Mouse (Mus musculus) liver, embryonic 14.5 days (tissue): ENCODE measurements around the gene Rtkn2.

Experiments
- CTCF ChIP-seq: IDR thresholded peaks from 2 replicates; pipeline ENCODE4 v1.5.1; 2016; ENCODE audit warnings: antibody characterized with exemption, low read depth, control low read depth
- EP300 ChIP-seq: IDR thresholded peaks from 2 replicates; pipeline ENCODE4 v1.6.1; 2016; ENCODE audit warnings: antibody characterized with exemption, low read depth

DNA sequence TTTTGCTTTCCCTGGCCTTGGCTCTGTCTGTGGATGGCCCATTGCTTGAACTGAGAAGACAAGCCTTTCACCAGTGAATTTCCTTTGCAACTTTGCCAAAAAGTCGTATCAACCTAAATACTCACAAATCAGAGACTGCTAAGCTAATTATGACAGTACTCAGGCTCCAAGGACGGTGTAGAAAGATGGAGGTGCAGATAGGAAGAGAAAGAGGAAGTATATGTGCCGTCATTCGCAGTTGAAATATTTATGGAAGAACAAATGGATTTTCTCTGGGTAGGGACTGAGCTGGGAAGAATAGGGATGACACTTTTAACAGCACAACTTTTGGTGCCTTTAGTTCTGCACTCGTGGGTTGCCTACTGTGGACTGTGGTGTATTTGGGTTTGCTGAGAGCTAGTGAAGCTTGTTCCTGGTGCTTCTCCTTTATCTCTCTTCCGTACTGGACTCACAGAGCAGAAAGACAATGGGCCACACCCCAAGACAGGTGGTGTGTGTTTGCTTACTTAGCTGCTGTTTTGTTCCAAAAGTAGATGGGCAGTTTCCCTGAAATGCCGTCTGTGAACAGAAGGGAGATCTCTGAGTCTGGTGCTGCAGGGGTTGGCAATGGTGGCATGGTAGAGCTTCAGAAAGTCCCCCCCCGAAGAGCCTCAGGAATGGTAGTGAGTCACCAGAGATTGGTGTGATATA, 29.2 kb upstream of the Rtkn2 start:
- no peak for TF ChIP-seq CTCF
- TF ChIP-seq EP300: no peak
